Mouse (Mus musculus) stomach, embryonic 14.5 days (tissue): ENCODE measurements around the gene Ccne1. TPM values are rescaled to one million over a fixed set of nuclear protein-coding genes. Genes with fewer than 3 reads are reported as not detected.

ENCODE experiments used
- ATAC-seq: fragments of 200-750 bp; cut with Nextera tagmentation; 2 replicates; pipeline ENCODE4 v1.8.0; 2017; ENCODE audit warnings: low read depth, moderate TSS enrichment; ENCODE audit not compliant: insufficient number of reproducible peaks, insufficient read depth, low FRiP score
- H3K27ac ChIP-seq: fragments of 300-500 bp; sonication (generic); 2 replicates; pipeline ENCODE4 v1.5.1; 2014; ENCODE audit warnings: mild to moderate bottlenecking, low read length, moderate library complexity, mixed read lengths
- H3K27me3 ChIP-seq: fragments of 300-500 bp; sonication (generic); 2 replicates; pipeline ENCODE4 v1.6.1; 2014; ENCODE audit warnings: low read length, control low read depth, mixed read lengths; ENCODE audit not compliant: control insufficient read depth, insufficient read depth
- H3K36me3 ChIP-seq: fragments of 300-500 bp; sonication (generic); 2 replicates; pipeline ENCODE4 v1.6.1; 2014; ENCODE audit warnings: mild to moderate bottlenecking, control low read depth, low read length, moderate library complexity, mixed read lengths; ENCODE audit not compliant: control insufficient read depth, insufficient read depth
- H3K4me1 ChIP-seq: fragments of 300-500 bp; sonication (generic); 2 replicates; pipeline ENCODE4 v1.6.1; 2014; ENCODE audit warnings: low read length, control low read depth, mixed read lengths; ENCODE audit not compliant: control insufficient read depth, insufficient read depth
- H3K4me2 ChIP-seq: fragments of 300-500 bp; sonication (generic); replicated peaks from 2 replicates; pipeline ENCODE4 v1.6.1; 2014; ENCODE audit warnings: low read depth, low read length, control low read depth
- H3K4me3 ChIP-seq: fragments of 300-500 bp; sonication (generic); 2 replicates; pipeline ENCODE4 v1.5.1; 2014; ENCODE audit warnings: low read depth, low read length, control low read depth
- H3K9ac ChIP-seq: fragments of 300-500 bp; sonication (generic); replicated peaks from 2 replicates; pipeline ENCODE4 v1.6.1; 2014; ENCODE audit warnings: low read depth, mild to moderate bottlenecking, control low read depth, low read length, moderate library complexity, mixed read lengths
- H3K9me3 ChIP-seq: fragments of 300-500 bp; sonication (generic); 2 replicates; pipeline ENCODE4 v1.6.1; 2016; ENCODE audit warnings: low read depth, low read length, control low read depth; ENCODE audit not compliant: control insufficient read depth
- WGBS: fragments of 180-500 bp; shearing (Covaris S2); extraction: QIAGEN DNeasy Blood & Tissue Kit; methylation state at CpG from one replicate; pipeline ENCODE4 v1.1.7; 2014; 5-methylcytosine and 5-hydroxymethylcytosine counted together
- polyA plus RNA-seq: library from polyadenylated mRNA; unstranded; fragments of >200 nt; fragmentation: Nextera tagmentation; extraction: Ambion mirVana; gene quantifications from 2 replicates; pipeline ENCODE4 v1.2.1, GENCODE M21; 2014

Ccne1 gene
- polyA plus RNA-seq, 1 experiment from 2014 or later: 74.8 TPM

DNA sequence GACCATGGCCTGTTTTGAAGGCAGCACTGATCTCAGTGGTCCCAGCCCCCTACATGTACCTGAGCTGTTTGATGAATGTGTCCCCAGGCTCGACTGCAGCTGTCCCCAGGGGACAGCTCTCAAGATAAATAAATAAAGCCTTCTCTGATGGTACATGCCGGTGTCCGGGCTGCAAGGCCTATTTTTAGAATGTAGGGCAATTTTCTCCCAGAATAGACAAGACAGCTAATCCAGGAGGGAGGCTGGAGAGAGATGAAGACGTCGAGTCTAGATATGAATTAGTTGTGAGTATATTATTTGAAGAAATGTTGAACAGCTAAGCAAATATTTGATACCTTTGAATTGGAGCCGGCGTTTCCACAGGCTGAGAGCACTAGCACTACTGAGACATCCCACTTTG is 48.2 kb downstream of the Ccne1 start:
- WGBS: 29% methylated on average over 7 of the region's 7 CpGs
- Histone ChIP-seq H3K27ac (no peak overlapping the region), H3K36me3 (no peaks in the 10 kb centered on the region), H3K4me1 (no peaks in the 10 kb centered on the region), H3K9me3 (no peaks in the 10 kb centered on the region), H3K4me3 (no peak overlapping the region), H3K27me3 (no peaks in the 10 kb centered on the region), H3K4me2 (no peak overlapping the region), H3K9ac (no peak overlapping the region)
- ATAC-seq: no peak

DNA sequence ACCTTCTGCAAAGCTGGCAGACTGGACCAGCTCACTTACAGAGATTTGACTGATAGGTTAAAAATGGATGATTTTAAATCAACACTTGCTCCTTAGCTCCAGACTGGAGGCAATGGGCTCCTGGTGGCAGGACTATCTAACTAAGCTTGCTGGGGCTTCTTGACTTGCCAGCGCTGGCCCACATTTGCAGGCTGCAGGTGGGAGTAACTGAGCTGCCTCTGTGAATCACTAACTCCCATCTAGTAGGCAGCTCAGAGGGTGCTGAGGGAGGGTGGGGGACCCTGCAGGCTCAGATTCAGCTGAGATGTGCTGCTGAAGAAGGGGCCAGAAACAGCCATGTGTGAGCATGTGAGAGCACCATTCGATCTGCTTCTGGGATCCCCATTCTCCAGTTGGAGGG is 51.3 kb downstream of the Ccne1 start:
- H3K27ac ChIP-seq: no peak overlapping the region
- WGBS: 77% methylated on average over 2 of the region's 2 CpGs
- H3K27me3 ChIP-seq: no peaks in the 10 kb centered on the region
- no peak overlapping the region for H3K4me3 ChIP-seq
- H3K9ac ChIP-seq: no peak overlapping the region
- ATAC-seq: no peak
- no peaks in the 10 kb centered on the region for H3K4me1 ChIP-seq
- no peak overlapping the region for H3K4me2 ChIP-seq
- no peaks in the 10 kb centered on the region for H3K9me3 ChIP-seq
- H3K36me3 ChIP-seq: no peaks in the 10 kb centered on the region

DNA sequence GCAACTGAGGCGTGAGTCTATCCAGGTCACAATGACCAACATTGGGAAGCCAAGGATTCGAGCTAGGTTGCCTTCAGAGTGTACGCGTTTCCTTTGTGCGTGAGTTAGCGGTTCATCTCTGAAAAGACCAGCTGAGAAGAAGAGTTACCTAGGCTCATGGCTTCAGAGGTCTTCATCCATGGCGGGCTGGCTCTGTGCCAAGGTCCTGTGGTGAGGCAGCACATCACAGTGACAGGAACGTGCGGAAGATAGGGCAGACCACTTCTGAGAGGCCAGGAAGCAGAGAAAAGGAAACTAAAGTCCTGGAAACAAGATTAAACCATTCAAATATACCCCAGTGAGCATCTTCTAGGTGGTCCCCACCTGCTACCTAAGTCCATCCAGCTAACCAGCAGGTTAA is 53.1 kb downstream of the Ccne1 start:
- 87% methylated on average over 9 of the region's 9 CpGs for WGBS
- Histone ChIP-seq H3K4me2 (no peak overlapping the region), H3K36me3 (no peaks in the 10 kb centered on the region), H3K27ac (no peak overlapping the region), H3K9ac (no peak overlapping the region), H3K27me3 (no peaks in the 10 kb centered on the region), H3K4me3 (no peak overlapping the region), H3K4me1 (no peaks in the 10 kb centered on the region), H3K9me3 (no peaks in the 10 kb centered on the region)
- ATAC-seq: no peak

Other genes starting within 250 kb of the Ccne1 start
- 42.0 and 45.2 TPM in 2 replicates for gene Uri1, start 84.0 kb downstream of the Ccne1 start, polyA plus RNA-seq
- gene 1600014C10Rik, start 75.7 kb upstream of the Ccne1 start, polyA plus RNA-seq: 14.7 and 14.9 TPM in 2 replicates
- 2.8 and 3.1 TPM in 2 replicates for gene Plekhf1, start 120.5 kb upstream of the Ccne1 start, polyA plus RNA-seq
- gene Pop4, start 163.9 kb upstream of the Ccne1 start, polyA plus RNA-seq: 56.1 and 61.7 TPM in 2 replicates